Comparison of ENCODE assay signal across 12 mouse cellular contexts in genomic region chr13:78580863-78581595, GRCm38 (mm10).
A peak's percentile ranks its signal among the peaks of the same experiment; 100 is the strongest.
DNase-seq lines count a peak whose midpoint lies in the region; ATAC-seq and TF ChIP-seq lines count a peak whose summit lies in the region.
"Had no signal": no experiment of that assay in that cellular context is flagged by ENCODE, and none has a peak within 500 bp of the region (broad histone marks: within the 10 kb centered on the region; RNA-seq: fewer than 3 reads in every experiment).

No protein-coding gene starts in this region.

- H3K27me3 ChIP-seq in Patski = no peaks in the 10 kb centered on the region
- H3K27me3 ChIP-seq in embryonic facial prominence, embryonic 12.5 days = no peaks in the 10 kb centered on the region
- H3K27me3 ChIP-seq: CH12.LX had no signal

- no peaks in the 10 kb centered on the region for H3K9me3 ChIP-seq in embryonic facial prominence, embryonic 12.5 days

- no peak for TF ChIP-seq CTCF in Patski (IDR thresholded peaks at IDR 0.05)

- intact Hi-C loops in gastrocnemius, postnatal 14 days (cut with DNase I; ENCODE audit: low total_unique reads) = no loop called here

- WGBS in embryonic facial prominence, embryonic 12.5 days = 36% methylated on average over 7 of the region's 7 CpGs

- no peaks in the 10 kb centered on the region for H3K36me3 ChIP-seq in embryonic facial prominence, embryonic 12.5 days

- CTCF ChIA-PET in Patski (lab: Charles Lee) = interaction anchor here (0.9 kb wide), 1 partner anchor 598 kb away, joined by 3 read pairs; no protein-coding TSS in a partner anchor

- peaks cover 12% of the 10 kb centered on the region for H3K4me1 ChIP-seq in embryonic facial prominence, embryonic 12.5 days

- peak; percentile 20 for DNase-seq in Patski (ENCODE audit: low read depth, low spot score)
- peak; percentile 11 for DNase-seq in kidney, adult 11 months
- DNase-seq in mesoderm, embryonic 11.5 days (ENCODE audit: low read depth, low spot score) = peak; percentile 35
- DNase-seq in gastrocnemius, postnatal 14 days = no peak
- no peak for DNase-seq in lung, adult 18-20 months
- DNase-seq: cerebellum, adult 11-12 months had no signal

- POLR2A ChIA-PET in Patski (lab: Charles Lee) = no interaction called here

- no peak overlapping the region for H3K4me2 ChIP-seq in embryonic facial prominence, embryonic 12.5 days (replicated peaks)
- H3K4me2 ChIP-seq: heart, embryonic 11.5 days had no signal

- H3K27ac ChIP-seq in embryonic facial prominence, embryonic 12.5 days = no peak overlapping the region
- H3K27ac ChIP-seq: left cerebral cortex, adult 2 months had no signal

- H3K4me3 ChIP-seq in embryonic facial prominence, embryonic 12.5 days = no peak overlapping the region
- H3K4me3 ChIP-seq: left cerebral cortex, adult 2 months had no signal

- H3K9ac ChIP-seq in embryonic facial prominence, embryonic 12.5 days = no peak overlapping the region

- ATAC-seq in Patski = peak; percentile 81
- peak; percentile 45; the same call in 1 of the 2 replicates for ATAC-seq in embryonic facial prominence, embryonic 12.5 days (ENCODE audit: insufficient number of reproducible peaks, insufficient read depth, low FRiP score, low TSS enrichment)
- ATAC-seq in granulocyte monocyte progenitor cell, adult 5-6 weeks (replicated peaks; ENCODE audit: poor library complexity, severe bottlenecking) = no peak
- ATAC-seq in megakaryocyte progenitor cell, adult 5-6 weeks (replicated peaks; ENCODE audit: poor library complexity) = no peak

- in situ Hi-C loops in Patski (cut with MboI; ENCODE audit: low pct_unique_long_range_greater_than_20kb) = no loop called here

Comparison
In these comparisons a context has a peak if more than half of its experiments do, and no peak if none do; other contexts are left out.
1. ATAC-seq: peak in Patski (single experiment) and embryonic facial prominence, embryonic 12.5 days (single experiment); none in granulocyte monocyte progenitor cell, adult 5-6 weeks (single experiment) and megakaryocyte progenitor cell, adult 5-6 weeks (single experiment).
2. DNase-seq: peak in Patski (single experiment), kidney, adult 11 months (single experiment) and mesoderm, embryonic 11.5 days (single experiment); none in gastrocnemius, postnatal 14 days (single experiment) and lung, adult 18-20 months (0 of 2).